Mouse (Mus musculus): Measurements from ENCODE around the gene Rpl7a. TPM values are rescaled to one million over a fixed set of nuclear protein-coding genes. Genes with fewer than 3 reads are reported as not detected.

Rpl7a gene
- 264 and 364 TPM in 2 replicates for polyA plus RNA-seq (2021; fragmentation: Nextera tagmentation)
- long read RNA-seq, experiment 1, transcript Rpl7a-201 (8 exons, 914 nt) = major isoform, 79 of 110 reads
- long read RNA-seq, experiment 1, partial matches to known transcripts = 22 of 110 reads
- long read RNA-seq, experiment 1, other reads (novel, unspliced or antisense) = 5 of 110 reads
- long read RNA-seq, experiment 2, transcript Rpl7a-201 (8 exons, 914 nt) = major isoform, 158 of 252 reads
- long read RNA-seq, experiment 2, partial matches to known transcripts = 81 of 252 reads
- long read RNA-seq, experiment 2, other reads (novel, unspliced or antisense) = 10 of 252 reads

GRCm38 (mm10) chr2:26910124-26910993, at the start of gene Rpl7a, which contains the start of gene Med22:
TSS of gene Rpl7a (plus strand) at chr2:26910764.
TSS of gene Med22 (minus strand) at chr2:26910677.

GRCm38 (mm10) chr2:26864879-26865278, 45.7 kb upstream of the Rpl7a start, which contains the start of gene Abo:
TSS of gene Abo (minus strand) at chr2:26864979.

GRCm38 (mm10) chr2:26902467-26903220, 7.9 kb upstream of the Rpl7a start, which contains the start of gene Surf6:
TSS of gene Surf6 (minus strand) at chr2:26902879.

GRCm38 (mm10) chr2:26915927-26916728, 5.6 kb downstream of the Rpl7a start, which contains the start of the genes Surf2 and Surf1:
TSS of gene Surf2 (plus strand) at chr2:26916367.
TSS of gene Surf1 (minus strand) at chr2:26916530.

GRCm38 (mm10) chr2:26933304-26934055, 22.9 kb downstream of the Rpl7a start, which contains the start of the genes Surf4 and Stkld1:
TSS of gene Surf4 (minus strand) at chr2:26933928.
TSS of gene Stkld1 (plus strand) at chr2:26934047.

Other genes with a start within 250 kb of the Rpl7a start
- not detected in 2 replicates for gene Lcn4, start 239.5 kb upstream of the Rpl7a start, polyA plus RNA-seq (2021; fragmentation: Nextera tagmentation)
- not detected in 2 replicates for gene Abo, start 45.8 kb upstream of the Rpl7a start, polyA plus RNA-seq (2021; fragmentation: Nextera tagmentation)
- gene Surf6, start 7.9 kb upstream of the Rpl7a start, polyA plus RNA-seq (2021; fragmentation: Nextera tagmentation) = 6.3 and 7.2 TPM in 2 replicates
- gene Med22, start 87 bp upstream of the Rpl7a start, polyA plus RNA-seq (2021; fragmentation: Nextera tagmentation) = 49.3 and 51.7 TPM in 2 replicates
- 31.4 and 37.8 TPM in 2 replicates for gene Surf2, start 5.6 kb downstream of the Rpl7a start, polyA plus RNA-seq (2021; fragmentation: Nextera tagmentation)
- 146 and 154 TPM in 2 replicates for gene Surf1, start 5.8 kb downstream of the Rpl7a start, polyA plus RNA-seq (2021; fragmentation: Nextera tagmentation)
- gene Surf4, start 23.2 kb downstream of the Rpl7a start, polyA plus RNA-seq (2021; fragmentation: Nextera tagmentation) = 57.1 and 82.6 TPM in 2 replicates
- gene Stkld1, start 23.3 kb downstream of the Rpl7a start, polyA plus RNA-seq (2021; fragmentation: Nextera tagmentation) = 0.08 and 0.23 TPM in 2 replicates
- 33.9 and 41.7 TPM in 2 replicates for gene Rexo4, start 53.6 kb downstream of the Rpl7a start, polyA plus RNA-seq (2021; fragmentation: Nextera tagmentation)
- 7.2 and 7.7 TPM in 2 replicates for gene Adamts13, start 62.7 kb downstream of the Rpl7a start, polyA plus RNA-seq (2021; fragmentation: Nextera tagmentation)
- gene Cacfd1, start 99.2 kb downstream of the Rpl7a start, polyA plus RNA-seq (2021; fragmentation: Nextera tagmentation) = 50.6 and 54.3 TPM in 2 replicates
- gene Slc2a6, start 117.2 kb downstream of the Rpl7a start, polyA plus RNA-seq (2021; fragmentation: Nextera tagmentation) = 24.5 and 26.3 TPM in 2 replicates
- 0.20 and 0.31 TPM in 2 replicates for gene Mymk, start 161.4 kb downstream of the Rpl7a start, polyA plus RNA-seq (2021; fragmentation: Nextera tagmentation)
- gene Adamtsl2, start 168.6 kb downstream of the Rpl7a start, polyA plus RNA-seq (2021; fragmentation: Nextera tagmentation) = 21.2 and 33.4 TPM in 2 replicates
- gene Fam163b, start 231.7 kb downstream of the Rpl7a start, polyA plus RNA-seq (2021; fragmentation: Nextera tagmentation) = 69.7 and 105 TPM in 2 replicates

Measured in left cerebral cortex, adult 6 months (tissue).